Mouse (Mus musculus) frontal cortex, adult 2 months (tissue): Measurements from ENCODE around the gene Gnb1l. TPM values are rescaled to one million over a fixed set of nuclear protein-coding genes. Genes with fewer than 3 reads are reported as not detected.

Source experiments
- DNase-seq, 2 experiments: peaks; one replicate each; pipeline ENCODE4 v3.0.0; 2022; ENCODE audit warnings: low spot score in 1 of 2; ENCODE audit errors: extremely low spot score in 1 of 2
- polyA plus RNA-seq: library from polyadenylated mRNA; depleted of rRNA; stranded (reverse); fragments of >200 nt; gene quantifications from 2 replicates; pipeline ENCODE4 v1.2.3, GENCODE M21; 2012

Gnb1l gene
- polyA plus RNA-seq, 1 experiment: 8.7 TPM

DNA sequence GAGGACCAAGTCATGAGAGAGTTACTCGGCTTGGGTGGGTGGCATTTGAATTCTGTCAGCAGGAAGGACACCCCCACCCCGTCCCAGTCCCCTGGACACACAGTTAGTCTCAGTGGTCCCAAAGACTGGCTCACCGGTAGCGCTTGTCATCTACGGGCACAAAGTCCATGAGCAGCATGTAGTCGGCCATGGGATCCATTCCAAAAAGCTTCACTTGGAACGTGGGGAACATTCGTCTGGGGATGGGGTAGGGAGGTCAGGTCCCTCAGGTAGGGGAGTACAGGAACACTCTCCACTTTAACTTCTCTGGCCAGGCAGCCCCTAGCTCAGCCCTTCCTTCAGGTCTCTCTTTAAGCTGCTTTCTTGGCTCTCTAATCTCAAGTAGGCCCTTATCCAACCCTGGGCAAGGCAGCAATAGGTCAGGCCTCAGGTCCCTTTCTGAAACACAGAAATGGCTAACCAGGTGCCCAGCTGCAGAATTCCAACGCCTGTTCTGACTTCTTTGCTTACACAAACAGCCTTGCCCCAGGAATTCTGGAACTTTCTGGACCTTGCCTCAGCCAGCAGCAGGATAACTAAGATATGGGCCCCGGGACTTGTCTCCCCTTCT, 86.5 kb downstream of the Gnb1l start:
- no peak for DNase-seq

DNA sequence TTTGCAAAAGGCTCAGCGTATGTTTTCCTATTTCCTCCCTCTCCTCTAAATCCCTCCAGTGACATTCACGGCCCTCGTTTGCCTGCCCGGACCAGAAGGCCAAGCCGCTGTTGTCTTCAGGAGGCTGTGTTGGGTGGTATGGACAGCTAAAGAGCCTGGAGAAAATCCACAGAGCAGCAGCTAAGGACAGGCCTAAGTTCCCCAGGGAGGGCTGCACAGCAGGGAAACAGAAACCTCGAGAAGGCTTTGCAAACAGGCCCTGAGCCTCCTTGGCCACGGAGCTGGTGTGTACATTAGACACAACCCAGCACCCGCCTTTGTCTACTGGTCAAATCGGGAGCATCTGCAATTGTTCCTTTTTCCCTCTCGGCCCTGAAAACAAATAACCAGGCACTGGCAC, 87.2 kb downstream of the Gnb1l start:
- no peak for DNase-seq

DNA sequence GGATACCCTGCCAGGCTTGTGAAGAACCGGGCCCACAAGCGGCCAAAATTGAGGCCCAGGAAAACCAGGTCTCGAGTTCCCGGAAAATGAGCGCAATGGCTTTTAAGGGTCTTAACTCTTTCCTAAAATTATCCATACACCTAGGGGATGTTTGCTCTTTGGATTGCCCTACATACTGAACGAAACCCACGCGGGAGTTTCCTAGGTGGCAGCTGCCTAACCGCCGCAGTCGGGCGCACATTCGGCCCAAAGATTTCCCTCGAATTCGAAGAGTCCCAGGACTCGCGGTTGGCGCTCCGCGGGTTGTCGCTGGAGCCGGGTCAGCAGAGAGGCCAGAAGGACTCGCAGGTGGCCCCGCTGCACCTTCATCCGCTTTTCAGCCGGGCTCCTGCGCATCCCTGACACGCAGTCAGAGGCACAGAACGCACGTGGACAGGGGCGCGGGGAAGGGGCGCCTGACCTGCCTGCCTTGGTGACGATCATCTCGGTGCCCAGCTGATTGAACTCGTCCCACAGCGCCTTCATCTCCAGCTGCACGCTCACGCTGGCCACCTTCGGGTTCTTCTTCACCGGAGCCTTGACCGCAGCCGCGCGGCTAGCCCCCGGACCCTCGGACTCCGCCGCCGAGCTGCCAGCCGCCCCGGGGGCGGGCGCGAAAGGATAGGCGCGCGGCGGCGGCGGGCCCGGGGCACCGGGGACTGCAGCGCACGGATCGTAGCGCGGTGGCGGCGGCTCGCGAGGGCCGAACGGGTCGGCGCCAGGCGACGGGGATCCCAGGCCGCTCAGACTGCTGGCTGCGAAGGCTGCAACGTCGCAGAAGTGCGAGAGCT, 87.8 kb downstream of the Gnb1l start:
- no peak for DNase-seq

DNA sequence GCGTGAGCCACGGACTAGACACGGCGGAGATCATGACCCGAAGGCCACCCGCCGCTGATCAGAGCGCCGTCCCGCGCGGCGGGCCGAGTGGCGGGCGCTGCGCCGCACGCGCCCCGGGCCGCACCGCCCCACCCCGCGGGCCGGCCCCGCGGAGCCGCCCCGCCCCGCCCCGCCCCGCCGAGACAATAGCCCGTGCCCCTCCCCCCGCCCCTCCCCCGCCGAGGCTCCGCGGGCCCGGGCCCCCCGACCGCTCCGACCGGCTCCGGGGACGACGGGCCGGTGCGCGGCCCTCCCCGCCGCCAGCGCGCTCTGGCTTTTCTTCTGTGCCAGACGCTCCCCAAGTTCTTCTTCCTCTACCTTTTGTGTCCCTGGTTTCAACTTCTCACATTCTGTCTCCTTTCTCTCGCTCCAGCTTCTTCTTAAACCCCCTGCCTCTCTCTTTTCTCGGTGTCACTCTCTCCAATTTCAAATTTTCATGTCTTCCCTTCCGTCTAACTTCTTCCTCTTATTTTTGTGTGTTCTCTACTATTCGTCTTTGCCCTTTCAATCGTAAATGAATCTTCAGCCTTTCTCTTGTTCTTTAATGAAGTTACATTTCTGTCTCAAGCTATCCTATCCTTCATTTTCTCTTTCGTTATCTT, 88.5 kb downstream of the Gnb1l start:
- DNase-seq: no peak

DNA sequence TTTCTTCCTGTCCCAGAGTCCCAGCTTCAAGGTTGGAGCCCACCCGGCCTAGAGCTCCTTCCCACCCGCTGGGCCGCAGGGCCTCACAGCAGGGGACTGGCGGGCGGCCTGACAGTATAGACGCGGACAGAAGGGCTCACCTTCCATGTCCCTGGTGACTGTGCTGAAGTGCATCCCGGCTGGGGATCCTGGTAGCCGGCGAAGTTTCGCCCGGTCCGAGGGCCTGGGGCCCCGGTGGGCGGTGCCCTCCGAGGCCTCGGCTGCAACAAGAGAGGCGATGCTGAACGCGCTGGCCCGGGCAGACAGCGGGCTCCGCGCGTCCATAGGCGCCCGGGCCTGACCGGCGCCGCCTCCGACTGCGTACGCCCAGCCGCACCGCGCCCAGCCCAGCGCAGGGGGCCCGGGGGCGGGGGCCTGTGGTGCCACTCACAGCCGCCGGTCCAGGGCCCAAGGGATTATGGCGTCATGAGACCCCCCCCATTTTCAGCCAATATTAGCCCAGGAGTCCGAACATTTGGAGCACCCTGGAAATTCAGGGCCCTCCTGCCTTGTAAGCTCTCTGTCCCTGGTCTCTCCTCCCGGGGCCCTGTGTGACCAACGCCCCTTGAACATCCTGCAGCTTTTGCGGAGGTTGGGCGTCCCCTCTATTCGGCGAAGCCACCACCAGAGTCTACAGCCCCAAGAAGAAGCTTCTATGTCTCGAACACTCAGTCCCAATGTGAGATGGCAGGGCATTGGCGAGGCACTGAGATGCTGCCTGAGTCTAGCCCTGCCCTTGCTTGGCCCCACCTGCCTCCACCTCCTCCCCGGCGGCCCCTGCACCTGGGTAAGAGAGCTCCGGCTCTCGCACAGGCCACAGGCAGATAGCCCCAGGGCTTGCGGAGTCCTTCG, 89.6 kb downstream of the Gnb1l start:
- no peak for DNase-seq

DNA sequence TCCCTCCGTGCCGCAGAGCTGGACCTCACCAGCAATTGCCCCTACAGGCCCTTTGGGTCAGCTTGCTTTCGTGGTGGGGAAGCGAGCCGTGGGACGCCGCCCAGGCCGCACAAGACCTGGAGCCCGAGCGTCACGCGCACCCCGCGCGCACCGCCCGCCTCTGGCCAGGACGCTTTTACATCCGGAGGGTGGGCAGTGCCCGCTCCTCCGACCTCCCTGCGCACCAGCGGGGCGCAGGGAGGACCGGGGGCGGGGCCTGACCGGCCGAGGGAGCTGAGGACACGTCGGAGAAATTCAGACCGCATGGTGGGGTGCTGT, 90.2 kb downstream of the Gnb1l start:
- no peak for DNase-seq

DNA sequence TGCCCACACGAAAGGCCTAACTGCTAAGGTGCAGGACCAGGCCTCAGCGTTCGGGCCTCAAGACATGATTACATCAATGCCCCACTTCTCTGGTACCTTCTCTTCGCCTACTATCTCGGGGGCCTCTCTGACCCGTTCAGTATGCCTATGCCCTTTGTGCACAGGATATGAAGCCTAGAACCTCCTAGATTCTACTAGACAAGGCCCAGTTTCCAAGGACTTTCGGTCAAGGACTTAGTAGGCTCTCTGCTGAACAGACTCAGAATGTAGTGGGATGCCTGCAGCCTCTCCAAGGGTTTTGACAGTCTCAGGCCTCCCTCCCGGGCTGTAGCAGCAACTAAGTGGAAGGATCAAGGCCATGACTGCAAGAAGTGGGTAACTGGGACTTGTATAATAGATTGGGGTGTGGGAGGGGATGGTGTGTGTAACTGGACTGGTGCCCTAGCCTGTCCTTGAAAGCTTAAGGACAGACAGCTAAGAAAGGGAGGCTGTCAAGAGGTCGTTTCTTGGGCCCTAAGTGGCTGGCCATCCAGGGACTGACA, 90.6 kb downstream of the Gnb1l start:
- no peak for DNase-seq

DNA sequence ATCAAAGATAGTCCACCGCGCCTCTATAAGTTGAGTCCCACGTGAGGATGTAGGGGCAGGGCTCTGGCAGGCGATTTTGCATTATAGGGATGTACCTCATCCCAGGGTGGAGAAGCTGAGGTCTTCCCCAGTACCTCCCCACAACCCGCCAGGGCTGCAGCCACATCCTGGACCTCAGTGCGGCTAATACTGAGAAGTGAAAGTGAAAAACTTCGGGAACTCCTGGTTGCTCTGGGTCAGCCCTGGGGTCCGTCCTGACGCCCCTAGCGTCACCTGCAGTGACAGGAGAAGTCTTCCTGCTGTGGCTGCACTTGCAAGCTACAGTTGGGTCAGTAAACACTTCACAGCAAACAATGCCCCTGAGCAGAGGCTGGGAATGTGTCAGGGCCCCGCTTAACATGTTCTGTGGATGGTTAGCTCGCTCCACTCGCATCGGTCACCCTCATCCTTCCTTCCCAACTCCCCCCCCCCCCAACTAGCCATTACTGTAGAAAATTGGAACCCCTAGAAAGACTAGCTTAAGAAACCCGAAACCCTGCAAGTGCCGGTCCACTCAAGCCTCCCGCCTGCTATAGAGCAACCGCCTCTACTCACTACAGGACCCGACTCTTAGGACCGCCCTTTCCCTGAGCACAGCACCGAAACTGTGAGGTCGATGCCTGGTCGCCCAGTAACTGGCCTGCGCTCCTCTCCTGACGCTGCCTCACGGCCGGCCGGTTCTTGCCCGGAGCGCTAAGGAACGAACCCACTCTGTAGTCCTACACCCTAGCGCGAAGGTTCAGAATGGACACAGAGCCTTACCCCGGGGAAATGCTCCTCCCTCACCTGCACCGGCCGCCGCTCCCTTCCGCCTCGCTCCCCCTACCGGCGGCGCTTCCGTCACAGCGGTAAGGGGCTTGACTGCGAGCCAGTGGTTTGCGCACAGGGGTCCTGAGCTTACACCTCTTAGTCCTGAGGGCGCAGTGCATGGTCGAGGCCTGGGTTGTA, 91.6 kb downstream of the Gnb1l start, which contains the start of gene Tbx1:
Gene Tbx1 (minus strand): TSS at position 868 of the 987 bp plus-strand sequence.
- no peak for DNase-seq

DNA sequence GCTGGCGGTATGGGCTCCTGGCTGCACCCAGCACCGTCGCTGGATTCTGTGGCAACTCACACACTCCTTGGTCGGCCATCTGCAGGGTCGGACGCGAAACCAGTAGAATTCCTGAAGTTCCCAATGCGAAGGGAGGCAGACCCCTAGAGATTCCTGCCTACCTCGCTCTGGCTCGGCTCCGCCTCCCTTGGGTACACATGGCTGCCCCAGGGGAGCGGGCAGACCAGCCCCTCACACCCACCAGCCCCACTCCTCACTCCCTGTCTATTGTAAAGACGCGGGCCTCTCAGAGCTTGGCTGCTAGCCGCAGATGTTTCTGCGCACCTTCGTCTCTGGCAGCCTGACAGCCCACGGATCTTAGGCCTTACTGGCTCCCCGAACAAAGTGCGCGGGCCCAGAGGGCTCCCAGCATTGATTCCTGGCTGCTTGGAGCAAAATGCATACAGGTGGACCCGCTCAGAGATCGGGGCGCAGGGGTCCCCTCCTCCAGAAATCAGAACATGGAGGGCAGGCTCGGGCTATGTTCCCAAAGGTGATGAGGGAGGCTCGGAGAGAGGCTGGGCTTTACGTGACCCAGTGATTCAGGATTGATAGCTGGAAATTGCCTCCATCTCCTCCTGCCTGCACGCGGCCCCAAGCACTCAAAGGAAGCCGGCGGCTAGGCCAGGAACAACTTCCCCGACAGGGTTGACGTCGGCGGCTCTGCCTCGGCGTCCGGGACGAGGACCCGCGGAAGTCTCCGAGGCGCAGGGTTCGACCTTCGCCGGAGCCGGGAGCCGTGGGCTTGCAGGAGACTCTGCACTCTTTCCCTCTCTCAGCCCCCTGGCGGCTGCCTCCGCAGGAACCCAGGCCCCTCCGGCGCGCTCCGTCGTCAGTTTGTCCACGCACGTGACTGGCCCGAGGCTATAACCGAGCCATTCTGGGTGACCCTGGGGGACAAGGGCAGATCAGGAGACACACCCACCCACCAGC, 92.8 kb downstream of the Gnb1l start:
- no peak for DNase-seq

DNA sequence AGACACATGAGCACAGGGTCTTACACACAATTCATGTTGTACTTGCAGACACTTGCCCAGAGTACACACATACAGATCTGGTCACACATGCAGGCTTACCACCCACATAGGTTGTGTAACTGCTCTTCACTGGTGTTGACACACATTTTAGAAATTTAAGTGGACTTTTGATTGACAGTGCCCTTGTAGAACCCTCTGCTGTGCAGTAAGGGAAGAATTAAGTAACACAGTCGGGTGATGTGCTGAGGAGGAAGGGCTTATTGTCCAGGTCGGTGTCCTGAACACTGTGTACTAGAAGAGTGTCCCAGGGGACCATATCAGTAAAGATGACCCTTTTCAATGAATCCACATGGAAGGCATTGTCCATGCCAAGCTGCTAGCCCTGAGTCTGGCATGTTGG, 95.4 kb downstream of the Gnb1l start:
- no peak for DNase-seq

DNA sequence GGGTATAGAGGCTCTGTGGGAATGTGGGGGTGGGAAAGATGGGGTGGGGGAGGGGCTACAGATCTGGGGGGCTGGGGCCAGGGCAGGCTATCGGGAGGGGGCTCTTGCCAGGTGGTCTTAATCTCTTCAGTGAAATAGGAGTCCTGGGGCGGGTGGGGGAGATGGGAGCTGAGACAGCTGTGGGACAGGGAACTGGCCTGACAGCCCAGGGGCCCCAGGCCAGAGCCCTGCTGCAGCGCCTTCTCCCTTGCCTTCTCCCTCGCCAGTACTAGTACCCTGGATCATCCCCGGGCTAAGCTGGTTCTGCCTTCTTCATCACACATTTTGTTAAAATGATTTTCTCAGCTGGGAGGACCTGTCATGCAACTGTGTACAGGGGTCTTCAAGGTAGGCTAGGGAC, 97.7 kb downstream of the Gnb1l start:
- DNase-seq: no peak

DNA sequence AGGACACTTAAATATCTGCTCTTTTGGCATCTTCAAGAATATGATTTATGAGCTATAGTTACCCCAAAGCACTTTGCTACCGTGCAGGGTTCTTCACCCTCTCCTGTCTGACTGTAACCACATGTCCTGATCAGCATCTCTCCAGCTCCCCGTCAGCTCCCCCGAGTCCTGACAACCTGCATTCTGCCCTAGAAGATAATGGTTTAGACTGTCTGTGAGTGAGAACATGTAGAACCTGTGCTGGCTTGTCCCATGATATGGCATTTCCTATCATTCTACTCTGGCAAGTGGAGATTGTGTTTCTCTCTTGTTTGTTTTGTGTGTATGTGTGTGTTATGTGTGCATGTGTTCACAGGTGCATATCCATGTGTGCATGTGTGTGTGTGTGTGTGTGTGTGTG, 99.5 kb downstream of the Gnb1l start:
- no peak for DNase-seq

DNA sequence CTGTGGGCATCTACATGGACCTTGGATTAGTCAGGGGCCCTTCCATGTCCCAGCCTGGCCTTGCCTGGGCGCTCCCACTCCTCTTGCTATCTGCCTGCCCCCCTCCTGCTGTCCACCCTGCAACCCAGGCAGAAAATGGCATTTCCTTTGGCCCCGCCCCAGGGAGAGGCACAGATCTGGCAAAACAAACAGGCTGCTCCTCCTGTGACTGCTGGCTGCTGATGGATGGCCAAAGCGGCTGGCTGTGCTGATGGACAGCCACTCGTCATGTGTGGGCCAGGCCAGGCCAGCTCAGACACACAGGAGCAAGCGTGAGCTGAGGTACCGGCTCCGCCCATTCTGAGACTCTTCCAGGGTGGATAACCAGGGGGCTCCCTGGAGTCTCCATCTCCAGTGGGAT, 102.9 kb downstream of the Gnb1l start:
- no peak for DNase-seq

DNA sequence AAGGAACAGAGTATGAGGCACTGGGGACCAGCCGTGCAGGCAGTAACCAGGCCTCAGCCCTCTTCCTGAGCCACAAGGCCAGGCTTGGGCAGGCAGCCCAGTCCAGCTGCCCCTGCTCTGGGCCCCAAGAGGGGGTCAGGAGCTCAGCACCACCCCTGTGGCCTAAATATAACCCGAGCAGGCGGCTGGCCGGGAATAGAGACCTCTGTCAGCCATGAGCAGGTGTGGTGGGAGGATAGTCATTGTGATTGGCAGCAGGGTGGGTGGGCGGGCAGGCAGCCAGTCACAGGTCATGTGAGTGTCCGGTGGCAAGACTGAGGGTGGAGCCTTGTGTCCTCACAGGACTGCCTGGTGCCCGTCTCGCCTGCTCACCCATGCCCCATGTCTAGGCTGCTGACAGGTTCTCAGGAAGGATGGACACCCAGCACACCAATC, 105.8 kb downstream of the Gnb1l start:
- no peak for DNase-seq

DNA sequence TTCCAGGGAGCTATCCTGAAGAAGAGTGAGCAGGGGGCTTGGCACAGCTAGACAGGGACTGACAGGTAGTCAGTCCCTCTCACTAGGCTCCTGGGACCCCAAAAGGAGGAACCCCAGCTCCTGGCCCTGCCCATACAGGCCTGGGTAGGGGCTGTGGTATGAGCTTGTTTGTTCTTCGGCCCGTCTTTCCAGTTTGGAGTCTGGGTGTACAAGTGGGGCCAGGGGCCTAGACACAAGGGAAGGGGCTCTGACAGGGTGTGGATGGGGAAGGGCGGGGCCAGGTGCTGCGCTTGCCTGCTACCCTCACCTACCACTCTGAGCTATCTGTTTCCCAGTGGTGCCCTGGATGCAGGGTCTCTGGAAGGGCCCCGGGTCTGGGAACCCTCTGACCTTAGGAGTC, 107.2 kb downstream of the Gnb1l start:
- no peak for DNase-seq

DNA sequence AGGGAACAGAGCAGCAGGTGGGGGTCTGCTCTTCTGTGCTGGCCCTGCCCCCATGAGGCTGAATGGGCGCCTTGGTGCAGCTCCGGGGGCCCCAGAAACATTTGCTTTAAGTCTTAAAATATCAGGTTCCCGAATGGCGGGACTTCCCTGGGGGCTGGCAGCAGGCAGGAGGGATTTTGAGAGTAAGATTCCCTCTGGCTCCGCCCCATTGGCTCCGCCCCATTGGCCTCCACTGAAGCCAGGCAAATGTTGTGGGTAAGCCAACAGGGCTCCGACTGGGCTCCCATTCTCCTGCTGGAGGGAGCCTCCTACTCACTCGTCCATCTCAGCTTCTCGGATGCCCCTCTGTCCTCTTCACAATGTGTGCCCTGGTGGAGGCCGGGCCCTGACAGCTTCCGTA, 109.7 kb downstream of the Gnb1l start:
- no peak for DNase-seq

DNA sequence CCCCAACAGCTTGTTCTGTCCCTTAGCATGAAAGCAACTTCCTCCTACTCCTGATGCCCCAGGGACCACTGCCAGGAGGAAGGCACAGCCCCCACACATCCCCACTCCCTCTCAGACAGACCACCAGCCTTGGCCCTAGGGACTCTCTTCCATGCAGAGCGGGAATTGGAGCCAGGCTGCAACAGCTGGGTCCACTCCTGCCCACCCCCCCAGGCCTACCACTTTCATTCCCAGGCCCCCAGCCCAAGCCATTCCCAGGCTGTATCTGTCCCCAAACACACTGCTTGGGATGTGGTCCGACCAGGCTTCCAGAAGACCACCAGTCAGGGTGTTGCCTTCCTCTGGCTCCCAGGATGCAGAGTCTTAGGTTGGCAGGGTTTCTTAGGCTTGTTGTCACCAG, 110.6 kb downstream of the Gnb1l start:
- DNase-seq: no peak

DNA sequence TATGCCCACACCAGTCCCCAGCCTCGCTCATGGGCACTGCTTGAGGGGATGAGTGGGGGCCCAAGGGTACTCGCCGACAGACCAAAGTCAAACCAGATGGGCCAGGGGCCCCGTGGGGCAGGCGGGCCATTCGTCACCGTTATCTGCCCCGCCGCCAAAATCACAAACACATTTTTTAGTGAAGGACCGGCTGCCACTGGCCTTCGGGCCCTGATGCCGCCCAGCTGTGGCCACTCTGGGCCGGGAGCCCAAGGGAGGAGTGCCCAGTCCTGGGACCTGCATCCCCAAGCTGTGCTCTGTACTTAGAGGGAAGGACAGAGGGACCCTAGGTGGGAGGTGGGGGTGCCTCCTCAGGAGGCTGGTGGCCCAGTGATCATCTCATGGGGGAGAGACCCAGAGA, 113.2 kb downstream of the Gnb1l start:
- DNase-seq: no peak
